Comparison of ENCODE assay signal across 8 mouse cellular contexts in the genomic region with DNA sequence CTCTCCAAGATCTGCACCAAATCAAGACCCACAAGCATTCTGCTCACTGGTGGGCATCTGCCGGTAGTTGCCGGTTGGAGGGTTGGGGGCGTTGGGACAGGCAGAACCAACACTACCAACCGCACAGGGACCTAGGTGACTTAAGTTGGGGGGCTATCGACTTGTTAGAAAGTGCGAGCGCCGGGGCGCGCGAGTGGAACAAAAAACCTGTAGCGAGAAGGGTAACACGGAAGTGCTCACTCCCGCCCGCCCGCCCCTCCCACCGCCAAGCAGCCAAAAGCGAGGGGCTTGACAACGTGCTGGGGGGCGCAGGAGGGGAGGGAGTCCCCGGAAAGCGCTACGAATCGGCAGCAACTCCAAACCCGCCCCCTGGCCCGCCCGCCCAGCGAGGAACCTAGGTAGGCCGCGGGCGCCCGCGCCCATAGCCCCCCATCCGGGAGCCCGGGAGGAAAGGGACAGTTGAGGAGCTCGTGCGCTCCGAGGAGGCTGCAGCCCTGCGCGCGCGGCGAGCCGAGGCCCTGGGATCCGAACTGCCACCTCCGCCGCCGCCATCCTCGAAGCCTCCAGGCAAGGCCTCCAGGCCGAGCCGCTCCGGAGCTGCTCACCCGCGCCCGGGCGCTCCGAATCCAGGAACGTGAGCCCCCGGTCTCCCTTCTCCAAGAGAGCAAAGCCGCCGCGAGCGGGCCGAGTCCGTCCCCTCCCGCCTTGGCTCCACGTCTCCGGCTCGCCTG. TPM values are rescaled to one million over a fixed set of nuclear protein-coding genes. Genes with fewer than 3 reads are reported as not detected.
DNase-seq lines count a peak whose midpoint lies in the region; ATAC-seq and TF ChIP-seq lines count a peak whose summit lies in the region.

No protein-coding gene starts in this region.

- H3K27me3 ChIP-seq in limb, embryonic 13.5 days: no peaks in the 10 kb centered on the region
- H3K27me3 ChIP-seq in neural tube, embryonic 12.5 days (replicated peaks): no peaks in the 10 kb centered on the region

- under 1% methylated on average over 63 of the region's 69 CpGs for WGBS in limb, embryonic 13.5 days
- WGBS in neural tube, embryonic 12.5 days: under 1% methylated on average over 65 of the region's 69 CpGs

- peak overlapping the region; percentile 67 for H3K27ac ChIP-seq in bone marrow macrophage, adult 2 months (ENCODE audit: insufficient read depth, low read depth, low read length)
- peak overlapping the region; percentile 95 for H3K27ac ChIP-seq in limb, embryonic 13.5 days
- peak overlapping the region; percentile 72 for H3K27ac ChIP-seq in neural tube, embryonic 12.5 days

- peaks cover 21% of the 10 kb centered on the region for H3K4me1 ChIP-seq in bone marrow macrophage, adult 2 months (ENCODE audit: control insufficient read depth, insufficient read depth, low read length)
- peaks cover 30% of the 10 kb centered on the region for H3K4me1 ChIP-seq in limb, embryonic 13.5 days
- peaks cover 20% of the 10 kb centered on the region for H3K4me1 ChIP-seq in neural tube, embryonic 12.5 days

- H3K4me2 ChIP-seq in limb, embryonic 13.5 days (replicated peaks): peak overlapping the region; percentile 92
- H3K4me2 ChIP-seq in neural tube, embryonic 12.5 days (replicated peaks): peak overlapping the region; percentile 93

- no peak for TF ChIP-seq POLR2A in bone marrow macrophage, adult 2 months (IDR thresholded peaks at IDR 0.05; ENCODE audit: borderline replicate concordance, low read depth, low read length)

- H3K4me3 ChIP-seq in bone marrow macrophage, adult 2 months (ENCODE audit: insufficient read depth, low read length): peak overlapping the region; percentile 74
- peak overlapping the region; percentile 98 for H3K4me3 ChIP-seq in limb, embryonic 13.5 days
- H3K4me3 ChIP-seq in neural tube, embryonic 12.5 days: peak overlapping the region; percentile 99

- peaks cover 12% of the 10 kb centered on the region for H3K36me3 ChIP-seq in limb, embryonic 13.5 days
- peaks cover 5% of the 10 kb centered on the region for H3K36me3 ChIP-seq in neural tube, embryonic 12.5 days

- H3K9ac ChIP-seq in limb, embryonic 13.5 days: peak overlapping the region; percentile 99
- peak overlapping the region; percentile 98 for H3K9ac ChIP-seq in neural tube, embryonic 12.5 days

- no peaks in the 10 kb centered on the region for H3K9me3 ChIP-seq in limb, embryonic 13.5 days
- H3K9me3 ChIP-seq in neural tube, embryonic 12.5 days: no peaks in the 10 kb centered on the region

- peak; percentile 9 to 14 for DNase-seq in frontal cortex, postnatal 14 days (ENCODE audit: low spot score in 2 of 2)
- DNase-seq in frontal cortex, postnatal 25 days (ENCODE audit: low spot score in 2 of 2): no peak
- peak; percentile 37 for DNase-seq in 416B (ENCODE audit: low read depth)
- peak; percentile 23 for DNase-seq in urinary bladder, adult 2 months (ENCODE audit: low spot score)

- TF ChIP-seq CTCF in bone marrow macrophage, adult 2 months (IDR thresholded peaks at IDR 0.05; ENCODE audit: low read depth, low read length): no peak

- peak; percentile 7; the same call in 1 of the 2 replicates for ATAC-seq in granulocyte monocyte progenitor cell, adult 5-6 weeks (replicated peaks; ENCODE audit: poor library complexity, severe bottlenecking)
- ATAC-seq in limb, embryonic 13.5 days (ENCODE audit: low FRiP score, low read depth): peak; percentile 0; the same call in 1 of the 2 replicates
- peak; percentile 7; the same call in 1 of the 2 replicates for ATAC-seq in neural tube, embryonic 12.5 days (ENCODE audit: low FRiP score, low read depth)

RNA-seq across cellular contexts. Expression of a gene that starts 0.6 kb away (rescaled TPM):
- 58.5 and 66.1 TPM in 2 replicates for polyA plus RNA-seq in bone marrow macrophage, adult 2 months (2012; ENCODE audit: insufficient read depth, insufficient read length, missing spikeins)
- total RNA-seq in granulocyte monocyte progenitor cell, adult 5-6 weeks (2014; fragmentation: Nextera tagmentation): 283 and 320 TPM in 2 replicates
- total RNA-seq in granulocyte monocyte progenitor cell, adult 5-6 weeks (2017): 99.3 and 113 TPM in 2 replicates
- 65.0 and 71.7 TPM in 2 replicates for polyA plus RNA-seq in limb, embryonic 13.5 days (2015; fragmentation: Nextera tagmentation; extraction: Ambion mirVana)
- 67.5 and 73.7 TPM in 2 replicates for polyA plus RNA-seq in neural tube, embryonic 12.5 days (2016; fragmentation: Nextera tagmentation; extraction: Ambion mirVana)
- polyA plus RNA-seq in urinary bladder, adult 2 months (2012; rRNA removed): 52.5 and 62.5 TPM in 2 replicates

RNA-seq across cellular contexts. Expression of a gene that starts 18.5 kb away (rescaled TPM):
- polyA plus RNA-seq in bone marrow macrophage, adult 2 months (2012; ENCODE audit: insufficient read depth, insufficient read length, missing spikeins): 108 and 144 TPM in 2 replicates
- total RNA-seq in granulocyte monocyte progenitor cell, adult 5-6 weeks (2014; fragmentation: Nextera tagmentation): 28.5 and 140 TPM in 2 replicates
- 184 and 222 TPM in 2 replicates for total RNA-seq in granulocyte monocyte progenitor cell, adult 5-6 weeks (2017)
- polyA plus RNA-seq in limb, embryonic 13.5 days (2015; fragmentation: Nextera tagmentation; extraction: Ambion mirVana): 346 and 351 TPM in 2 replicates
- 355 and 356 TPM in 2 replicates for polyA plus RNA-seq in neural tube, embryonic 12.5 days (2016; fragmentation: Nextera tagmentation; extraction: Ambion mirVana)
- polyA plus RNA-seq in urinary bladder, adult 2 months (2012; rRNA removed): 122 and 134 TPM in 2 replicates

RNA-seq across cellular contexts. Expression of a gene that starts 46.7 kb away (rescaled TPM):
- polyA plus RNA-seq in bone marrow macrophage, adult 2 months (2012; ENCODE audit: insufficient read depth, insufficient read length, missing spikeins): 27.9 and 36.4 TPM in 2 replicates
- total RNA-seq in granulocyte monocyte progenitor cell, adult 5-6 weeks (2014; fragmentation: Nextera tagmentation): 8.2 and 21.8 TPM in 2 replicates
- total RNA-seq in granulocyte monocyte progenitor cell, adult 5-6 weeks (2017): 7.0 and 8.4 TPM in 2 replicates
- polyA plus RNA-seq in limb, embryonic 13.5 days (2015; fragmentation: Nextera tagmentation; extraction: Ambion mirVana): 15.1 and 16.3 TPM in 2 replicates
- polyA plus RNA-seq in neural tube, embryonic 12.5 days (2016; fragmentation: Nextera tagmentation; extraction: Ambion mirVana): 19.8 and 21.4 TPM in 2 replicates
- 19.9 and 22.2 TPM in 2 replicates for polyA plus RNA-seq in urinary bladder, adult 2 months (2012; rRNA removed)

Comparison
In these comparisons a context has a peak if more than half of its experiments do, and no peak if none do; other contexts are left out.
1. DNase-seq: peak in frontal cortex, postnatal 14 days (2 of 2), 416B (single experiment) and urinary bladder, adult 2 months (single experiment); none in frontal cortex, postnatal 25 days (0 of 2).
2. Peak in every context shown above with its lines, with median percentiles within 50 percentile points of each other: H3K27ac ChIP-seq, H3K4me3 ChIP-seq and ATAC-seq.